Mouse (Mus musculus) liver, embryonic 14.5 days (tissue): ENCODE data around the gene Rasgrp3.

Experiments used
- CTCF ChIP-seq: IDR thresholded peaks from 2 replicates; pipeline ENCODE4 v1.5.1; 2016; ENCODE audit warnings: antibody characterized with exemption, low read depth, control low read depth
- EP300 ChIP-seq: IDR thresholded peaks from 2 replicates; pipeline ENCODE4 v1.6.1; 2016; ENCODE audit warnings: antibody characterized with exemption, low read depth

GRCm38 (mm10) chr17:75448257-75448656 lies 12.6 kb downstream of the Rasgrp3 start:
- TF ChIP-seq CTCF (no peak), EP300 (no peak)
